Mouse (Mus musculus): ENCODE data around the gene Gm49325.

Gene Gm49325

GRCm38 (mm10) chr10:77605908-77606826 lies at the start of gene Gm49325, which contains the start of gene Sumo3:
TSS of gene Gm49325 (plus strand) at chr10:77606197.
TSS of gene Sumo3 (plus strand) at chr10:77606097.
- DNase-seq (ENCODE audit: low read depth, low spot score) = peak; percentile 91

GRCm38 (mm10) chr10:77556631-77557030 lies 49.4 kb upstream of the Gm49325 start:
- no peak for DNase-seq (ENCODE audit: low read depth, low spot score)

GRCm38 (mm10) chr10:77557641-77558040 lies 48.4 kb upstream of the Gm49325 start:
- no peak for DNase-seq (ENCODE audit: low read depth, low spot score)

- no peak for DNase-seq (ENCODE audit: low read depth, low spot score)
Observed at GRCm38 (mm10) chr10:77560090-77560489, 45.9 kb upstream of the Gm49325 start.

- DNase-seq (ENCODE audit: low read depth, low spot score) = no peak
Observed at GRCm38 (mm10) chr10:77560830-77561229, 45.2 kb upstream of the Gm49325 start.

- DNase-seq (ENCODE audit: low read depth, low spot score) = no peak
Observed at GRCm38 (mm10) chr10:77561508-77561907, 44.5 kb upstream of the Gm49325 start.

- no peak for DNase-seq (ENCODE audit: low read depth, low spot score)
Observed at GRCm38 (mm10) chr10:77565005-77565404, 41.0 kb upstream of the Gm49325 start.

GRCm38 (mm10) chr10:77566651-77567050 lies 39.3 kb upstream of the Gm49325 start:
- peak; percentile 56 for DNase-seq (ENCODE audit: low read depth, low spot score)

GRCm38 (mm10) chr10:77569481-77569880 lies 36.5 kb upstream of the Gm49325 start:
- DNase-seq (ENCODE audit: low read depth, low spot score) = no peak

- no peak for DNase-seq (ENCODE audit: low read depth, low spot score)
Observed at GRCm38 (mm10) chr10:77569973-77570658, 35.9 kb upstream of the Gm49325 start.

- DNase-seq (ENCODE audit: low read depth, low spot score) = no peak
Observed at GRCm38 (mm10) chr10:77572225-77572624, 33.8 kb upstream of the Gm49325 start.

- no peak for DNase-seq (ENCODE audit: low read depth, low spot score)
Observed at GRCm38 (mm10) chr10:77573162-77573561, 32.8 kb upstream of the Gm49325 start.

- no peak for DNase-seq (ENCODE audit: low read depth, low spot score)
Observed at GRCm38 (mm10) chr10:77580027-77580920, 25.7 kb upstream of the Gm49325 start.

- no peak for DNase-seq (ENCODE audit: low read depth, low spot score)
Observed at GRCm38 (mm10) chr10:77581023-77581407, 25.0 kb upstream of the Gm49325 start.

GRCm38 (mm10) chr10:77581408-77582284 lies 24.4 kb upstream of the Gm49325 start, which contains the start of gene Pttg1ip:
TSS of gene Pttg1ip (plus strand) at chr10:77581720.
- peak; percentile 94 for DNase-seq (ENCODE audit: low read depth, low spot score)

- DNase-seq (ENCODE audit: low read depth, low spot score) = no peak
Observed at GRCm38 (mm10) chr10:77582285-77582618, 23.7 kb upstream of the Gm49325 start.

- DNase-seq (ENCODE audit: low read depth, low spot score) = no peak
Observed at GRCm38 (mm10) chr10:77583795-77584422, 22.1 kb upstream of the Gm49325 start.

GRCm38 (mm10) chr10:77586637-77587036 lies 19.4 kb upstream of the Gm49325 start:
- DNase-seq (ENCODE audit: low read depth, low spot score) = no peak

GRCm38 (mm10) chr10:77587091-77587775 lies 18.8 kb upstream of the Gm49325 start:
- no peak for DNase-seq (ENCODE audit: low read depth, low spot score)

- no peak for DNase-seq (ENCODE audit: low read depth, low spot score)
Observed at GRCm38 (mm10) chr10:77588036-77588435, 18.0 kb upstream of the Gm49325 start.
